Mouse (Mus musculus) liver, embryonic 13.5 days (tissue): ENCODE results near the gene Arv1. TPM values are rescaled to one million over a fixed set of nuclear protein-coding genes. Genes with fewer than 3 reads are reported as not detected.

Experiments used
- ATAC-seq: fragments of 200-750 bp; cut with Nextera tagmentation; 2 replicates; pipeline ENCODE4 v1.8.0; 2017; ENCODE audit warnings: low read depth, mild to moderate bottlenecking, moderate number of reproducible peaks, moderate library complexity
- DNase-seq: peaks from one replicate; pipeline ENCODE4 v3.0.0; 2022
- H3K27ac ChIP-seq: fragments of 300-500 bp; sonication (generic); 2 replicates; pipeline ENCODE4 v1.5.1; 2015; ENCODE audit warnings: moderate library complexity, mild to moderate bottlenecking, inconsistent platforms
- H3K27me3 ChIP-seq: fragments of 300-500 bp; sonication (generic); 2 replicates; pipeline ENCODE4 v1.6.1; 2015; ENCODE audit warnings: mild to moderate bottlenecking, inconsistent platforms
- H3K36me3 ChIP-seq: fragments of 300-500 bp; sonication (generic); 2 replicates; pipeline ENCODE4 v1.6.1; 2015; ENCODE audit warnings: mild to moderate bottlenecking, inconsistent platforms
- H3K4me1 ChIP-seq: fragments of 300-500 bp; sonication (generic); replicated peaks from 2 replicates; pipeline ENCODE4 v1.6.1; 2015; ENCODE audit warnings: inconsistent platforms
- H3K4me2 ChIP-seq: fragments of 300-500 bp; sonication (generic); 2 replicates; pipeline ENCODE4 v1.6.1; 2015; ENCODE audit warnings: inconsistent platforms, mild to moderate bottlenecking, moderate library complexity
- H3K4me3 ChIP-seq: fragments of 300-500 bp; sonication (generic); replicated peaks from 2 replicates; pipeline ENCODE4 v1.5.1; 2015; ENCODE audit warnings: mild to moderate bottlenecking, inconsistent platforms
- H3K9ac ChIP-seq: fragments of 300-500 bp; sonication (generic); 2 replicates; pipeline ENCODE4 v1.6.1; 2015; ENCODE audit warnings: mild to moderate bottlenecking, inconsistent platforms
- H3K9me3 ChIP-seq: fragments of 300-500 bp; sonication (generic); replicated peaks from 2 replicates; pipeline ENCODE4 v1.6.1; 2016; ENCODE audit warnings: inconsistent platforms
- WGBS: fragments of 180-500 bp; shearing (Covaris S2); methylation state at CpG from one replicate; pipeline ENCODE4 v1.1.7; 2015; ENCODE audit not compliant: insufficient replicate concordance; 5-methylcytosine and 5-hydroxymethylcytosine counted together
- polyA plus RNA-seq: library from polyadenylated mRNA; unstranded; fragments of >200 nt; fragmentation: Nextera tagmentation; extraction: Ambion mirVana; gene quantifications from 2 replicates; pipeline ENCODE4 v1.2.1, GENCODE M21; 2015

The Arv1 gene
- polyA plus RNA-seq, 1 experiment from 2014 or later = 8.3 TPM

DNA sequence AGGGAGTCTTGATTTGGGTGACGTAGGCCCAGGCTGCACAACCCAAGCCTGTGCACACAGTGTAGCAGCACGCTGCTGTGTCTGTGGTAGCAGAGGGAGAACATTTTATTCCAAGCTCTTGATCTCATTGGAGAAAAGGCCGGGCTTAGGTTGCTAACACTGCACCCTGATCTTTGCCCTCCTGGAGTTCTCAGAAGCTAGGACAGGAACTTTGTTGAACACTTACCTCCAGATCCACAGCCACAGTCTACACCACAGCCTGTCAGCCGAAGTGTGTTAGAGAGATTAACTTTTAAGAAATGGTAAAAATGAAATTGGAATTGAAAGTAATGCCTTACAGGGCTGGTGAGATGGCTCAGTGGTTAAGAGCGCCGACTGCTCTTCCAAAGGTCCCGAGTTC is 2.4 kb downstream of the Arv1 start:
- Histone ChIP-seq H3K27me3 (no peaks in the 10 kb centered on the region), H3K36me3 (peaks cover 32% of the 10 kb centered on the region), H3K9me3 (no peaks in the 10 kb centered on the region), H3K4me2 (no peak overlapping the region), H3K4me3 (no peak overlapping the region), H3K4me1 (peaks cover 39% of the 10 kb centered on the region), H3K9ac (no peak overlapping the region), H3K27ac (no peak overlapping the region)
- ATAC-seq (no peak), DNase-seq (no peak)
- 82% methylated on average over 7 of the region's 7 CpGs for WGBS

DNA sequence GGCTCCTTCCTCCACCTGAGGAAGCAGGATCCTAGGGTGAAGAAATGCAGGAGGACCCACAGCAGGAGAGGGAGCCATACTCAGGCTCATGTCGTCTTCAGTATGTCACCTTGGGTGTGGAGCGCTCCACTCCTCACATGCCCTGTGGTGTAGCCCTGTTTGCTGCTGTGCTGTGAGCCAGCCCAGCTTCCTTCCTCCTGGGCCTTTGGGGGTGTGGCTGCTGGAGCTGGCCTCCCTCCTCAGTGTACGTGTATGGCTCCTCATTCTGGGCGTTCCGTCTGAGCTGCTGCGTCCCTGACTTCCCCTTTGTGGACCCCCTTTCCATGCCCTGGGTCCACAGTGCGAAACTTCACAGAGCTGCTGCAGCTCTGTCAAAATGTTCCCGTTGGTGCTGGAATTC is 10.9 kb downstream of the Arv1 start:
- no peak overlapping the region for H3K4me3 ChIP-seq
- no peaks in the 10 kb centered on the region; the same call in 1 of the 2 replicates for H3K9me3 ChIP-seq
- no peak for DNase-seq
- no peak overlapping the region for H3K9ac ChIP-seq
- H3K4me1 ChIP-seq = no peaks in the 10 kb centered on the region
- WGBS = 62% methylated on average over 8 of the region's 8 CpGs
- no peak for ATAC-seq
- no peaks in the 10 kb centered on the region for H3K27me3 ChIP-seq
- no peak overlapping the region for H3K27ac ChIP-seq
- H3K36me3 ChIP-seq = peaks cover 70% of the 10 kb centered on the region
- no peak overlapping the region for H3K4me2 ChIP-seq

DNA sequence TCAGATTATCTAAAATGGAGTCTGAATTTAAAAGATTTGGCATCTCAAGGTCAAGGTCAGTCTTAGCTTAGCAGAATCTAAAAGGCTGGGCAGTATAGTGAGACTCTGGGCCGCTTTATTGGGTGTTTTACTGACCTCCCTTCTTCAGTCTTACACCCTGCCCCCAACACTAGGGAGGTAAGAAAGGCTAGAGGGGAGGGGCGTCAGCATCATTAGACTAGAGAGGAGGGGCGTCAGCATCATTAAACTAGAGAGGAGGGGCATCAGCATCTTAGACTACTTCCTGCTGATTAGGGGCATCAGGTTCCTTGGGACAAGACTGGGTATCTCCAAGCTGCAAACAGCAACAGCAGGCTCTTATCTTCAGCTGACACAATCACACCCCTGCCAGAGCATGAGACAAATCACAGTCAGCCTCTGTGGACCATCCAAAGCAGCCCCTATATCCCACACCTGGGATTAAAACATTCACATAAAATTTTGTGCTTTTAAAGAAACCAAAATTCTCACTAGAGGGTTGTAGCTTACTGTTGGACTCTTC is 13.5 kb downstream of the Arv1 start:
- 62% methylated on average over 3 of the region's 3 CpGs for WGBS
- Histone ChIP-seq H3K27ac (no peak overlapping the region), H3K27me3 (no peaks in the 10 kb centered on the region), H3K4me3 (no peak overlapping the region), H3K9ac (no peak overlapping the region), H3K4me1 (no peaks in the 10 kb centered on the region), H3K9me3 (no peaks in the 10 kb centered on the region; the same call in 1 of the 2 replicates), H3K4me2 (no peak overlapping the region), H3K36me3 (peaks cover 50% of the 10 kb centered on the region)
- ATAC-seq (no peak), DNase-seq (no peak)

DNA sequence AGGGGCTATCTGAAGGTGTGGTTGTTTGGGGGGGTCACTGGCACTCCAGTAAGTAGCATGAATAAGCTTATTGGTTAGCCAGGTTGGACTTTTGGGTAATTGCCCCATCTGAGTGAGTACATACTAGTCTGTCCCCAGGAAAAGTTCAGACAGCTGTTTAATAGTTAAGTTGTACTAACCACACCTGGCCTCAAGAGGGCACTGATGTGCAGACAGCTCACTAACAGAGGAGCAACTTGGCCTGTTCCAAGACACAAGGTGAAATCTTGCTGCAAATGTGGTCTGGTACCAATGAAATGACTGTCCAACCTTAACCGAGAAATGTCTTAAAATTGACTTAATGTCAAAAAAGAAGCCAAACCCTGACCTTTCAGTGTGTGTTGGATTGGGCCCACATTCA is 17.3 kb downstream of the Arv1 start:
- Histone ChIP-seq H3K4me2 (no peak overlapping the region), H3K27ac (no peak overlapping the region), H3K4me3 (no peak overlapping the region), H3K36me3 (peaks cover 20% of the 10 kb centered on the region), H3K4me1 (peaks cover 11% of the 10 kb centered on the region; the same call in 1 of the 2 replicates), H3K27me3 (no peaks in the 10 kb centered on the region), H3K9me3 (no peaks in the 10 kb centered on the region; the same call in 1 of the 2 replicates), H3K9ac (no peak overlapping the region)
- no peak for DNase-seq
- no peak for ATAC-seq
- WGBS = 63% methylated on average over 1 of the region's 1 CpGs

DNA sequence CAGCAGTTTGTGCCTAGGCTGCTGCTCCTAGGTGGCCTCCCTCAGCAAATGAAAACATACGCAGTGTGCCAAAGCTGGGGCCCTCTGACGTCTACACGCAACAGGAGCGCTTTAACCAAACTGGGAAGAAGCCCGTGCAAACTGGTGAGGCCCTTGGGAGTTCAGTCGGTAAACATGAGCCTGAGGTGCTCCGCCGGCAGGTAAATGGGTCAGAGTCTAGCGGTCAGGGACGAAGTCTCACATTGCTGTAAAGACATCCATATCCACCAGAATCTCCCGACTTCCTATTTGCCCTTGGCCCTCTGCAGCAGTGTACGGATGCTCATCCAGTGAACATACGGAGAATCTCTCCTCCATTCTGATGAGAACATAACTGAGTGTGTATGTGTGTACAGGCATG is 24.7 kb downstream of the Arv1 start:
- Histone ChIP-seq H3K4me1 (peaks cover 52% of the 10 kb centered on the region), H3K9me3 (no peaks in the 10 kb centered on the region), H3K4me3 (no peak overlapping the region), H3K36me3 (no peaks in the 10 kb centered on the region), H3K4me2 (no peak overlapping the region), H3K9ac (no peak overlapping the region), H3K27me3 (peaks cover 28% of the 10 kb centered on the region), H3K27ac (no peak overlapping the region)
- DNase-seq = no peak
- ATAC-seq = no peak
- 60% methylated on average over 13 of the region's 13 CpGs for WGBS

DNA sequence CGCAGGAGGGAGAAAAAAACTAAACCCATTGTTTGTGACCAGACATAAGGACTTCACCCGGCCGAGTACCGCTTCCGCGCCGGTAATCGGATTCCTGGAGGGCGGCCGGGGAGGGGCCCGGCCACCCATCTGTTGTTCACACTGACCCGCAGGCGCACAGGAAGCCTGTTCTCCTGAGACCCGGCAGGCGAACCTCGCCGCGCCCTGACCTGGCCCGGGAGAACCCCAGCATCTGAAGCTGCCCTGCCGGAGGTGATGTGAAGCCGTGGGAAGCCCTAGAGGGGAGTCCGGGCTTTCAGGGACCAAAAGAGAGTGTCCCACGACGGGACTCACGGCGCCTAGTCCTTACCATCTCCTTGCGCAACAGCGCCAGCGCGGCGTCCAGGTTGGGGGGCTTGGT is 29.3 kb downstream of the Arv1 start:
- H3K9ac ChIP-seq = peak overlapping the region; percentile 49
- peak overlapping the region; percentile 76 for H3K4me2 ChIP-seq
- H3K36me3 ChIP-seq = no peaks in the 10 kb centered on the region
- peak overlapping the region; percentile 63 for H3K4me3 ChIP-seq
- ATAC-seq (no peak), DNase-seq (no peak)
- H3K27ac ChIP-seq = no peak overlapping the region
- 2% methylated on average over 31 of the region's 31 CpGs for WGBS
- no peaks in the 10 kb centered on the region for H3K9me3 ChIP-seq
- peaks cover 64% of the 10 kb centered on the region for H3K27me3 ChIP-seq
- peaks cover 52% of the 10 kb centered on the region for H3K4me1 ChIP-seq

DNA sequence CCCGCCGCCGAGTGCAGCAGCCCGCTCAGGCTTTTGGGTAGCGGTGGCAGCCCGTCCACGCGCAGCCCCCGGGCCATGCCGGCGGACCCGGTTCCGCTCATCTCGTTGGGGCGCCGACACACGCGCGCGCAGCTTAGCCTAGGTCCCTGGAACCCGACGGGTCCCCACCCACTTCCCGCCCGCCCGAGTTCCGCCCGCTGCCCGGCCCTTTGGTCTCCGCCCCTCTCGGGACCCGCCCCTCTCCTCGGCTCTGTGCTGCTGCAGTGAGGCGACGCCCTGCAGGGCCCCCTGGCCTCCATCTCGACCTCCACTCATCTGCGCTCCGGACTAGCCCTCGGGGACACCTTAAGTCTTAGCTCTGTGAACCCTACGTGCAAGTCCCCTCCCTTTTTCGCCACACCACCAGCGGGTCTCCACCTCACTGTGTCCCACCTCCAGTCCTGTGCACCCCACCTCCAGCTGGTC is 29.8 kb downstream of the Arv1 start, which contains the start of gene Fam89a:
TSS of gene Fam89a (minus strand) at position 124 of the 465 bp plus-strand sequence.
- 1% methylated on average over 29 of the region's 41 CpGs for WGBS
- peak within 1 kb of the TSS; percentile 63 for H3K4me3 ChIP-seq
- H3K27ac ChIP-seq = no peak within 1 kb of the TSS

DNA sequence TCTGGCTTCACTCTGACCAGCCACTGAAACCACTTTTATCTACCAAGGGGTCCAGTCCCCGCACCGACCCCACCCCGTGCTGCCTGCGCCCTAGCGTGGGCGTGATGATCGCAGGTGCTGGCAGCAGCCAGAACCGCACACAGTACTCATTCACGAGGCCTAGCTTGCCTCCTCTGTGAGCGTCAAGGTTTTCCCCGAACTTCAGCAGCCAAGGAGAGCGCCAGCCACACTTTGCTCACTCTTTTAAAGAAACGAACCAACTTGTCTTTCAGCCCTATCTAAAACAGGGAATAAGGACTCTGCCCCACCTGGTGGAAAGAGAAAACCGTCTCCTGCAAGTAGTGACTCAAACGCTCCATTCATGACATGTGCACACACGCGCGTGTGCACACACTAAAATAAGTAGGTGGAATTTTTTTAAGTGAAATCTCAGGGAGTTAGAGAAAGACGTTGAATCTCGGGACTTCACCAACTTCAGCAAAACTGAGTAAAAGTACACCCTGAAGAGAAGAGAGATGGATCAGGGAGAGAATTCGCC is 30.5 kb downstream of the Arv1 start:
- peak overlapping the region; percentile 76 for H3K4me2 ChIP-seq
- H3K9me3 ChIP-seq = no peaks in the 10 kb centered on the region
- H3K36me3 ChIP-seq = no peaks in the 10 kb centered on the region
- no peak for DNase-seq
- peaks cover 52% of the 10 kb centered on the region for H3K4me1 ChIP-seq
- no peak overlapping the region for H3K4me3 ChIP-seq
- WGBS = 38% methylated on average over 21 of the region's 21 CpGs
- H3K27ac ChIP-seq = no peak overlapping the region
- H3K9ac ChIP-seq = no peak overlapping the region
- H3K27me3 ChIP-seq = peaks cover 68% of the 10 kb centered on the region
- no peak for ATAC-seq

More for the DNA sequence above, 29.8 kb downstream of the Arv1 start, which contains the start of gene Fam89a:
- DNase-seq = peak; percentile 42
- peak within 1 kb of the TSS; percentile 76 for H3K4me2 ChIP-seq
- peaks cover 50% of the 10 kb centered on the region for H3K4me1 ChIP-seq
- peaks cover 66% of the 10 kb centered on the region for H3K27me3 ChIP-seq
- peak; percentile 80 for ATAC-seq
- H3K36me3 ChIP-seq = no peaks in the 10 kb centered on the region
- H3K9me3 ChIP-seq = no peaks in the 10 kb centered on the region
- H3K9ac ChIP-seq = peak within 1 kb of the TSS; percentile 49

DNA sequence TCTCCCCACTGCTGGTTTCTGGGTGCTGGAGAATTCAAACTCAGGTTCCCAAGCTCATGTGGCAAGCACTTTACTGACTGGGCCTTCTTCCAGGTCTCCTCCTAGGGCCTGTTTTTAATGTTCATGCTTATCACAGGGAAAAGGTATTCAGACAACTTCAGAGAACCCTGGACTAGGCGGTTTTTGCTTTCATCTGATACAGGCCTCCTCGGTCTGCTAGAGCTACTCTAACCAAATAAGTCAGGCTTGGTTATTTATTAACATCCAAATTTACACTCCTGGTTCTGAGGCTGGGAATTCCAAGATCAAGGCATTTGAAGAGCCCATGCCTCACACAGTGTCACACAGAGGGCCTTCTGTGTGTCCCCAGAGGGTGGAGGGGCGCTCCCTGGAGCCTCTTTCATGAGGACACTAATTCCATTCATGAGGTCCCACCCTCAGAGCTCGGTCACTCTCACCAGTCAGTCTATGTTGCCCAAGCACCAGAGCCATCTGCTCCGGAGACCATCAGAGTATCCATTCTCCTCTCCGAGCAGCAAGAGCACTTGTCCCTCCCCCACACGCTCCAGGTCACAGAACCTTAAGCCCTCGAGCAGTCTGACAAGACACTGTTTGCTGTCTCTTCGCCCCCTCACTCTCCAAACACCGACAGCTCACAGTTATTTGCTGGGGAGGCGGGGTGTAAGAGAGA is 32.3 kb downstream of the Arv1 start:
- Histone ChIP-seq H3K36me3 (no peaks in the 10 kb centered on the region), H3K27ac (peak overlapping the region; percentile 56), H3K27me3 (peaks cover 64% of the 10 kb centered on the region), H3K4me3 (no peak overlapping the region), H3K4me2 (peak overlapping the region; percentile 15; the same call in 1 of the 2 replicates), H3K9me3 (no peaks in the 10 kb centered on the region), H3K4me1 (peaks cover 52% of the 10 kb centered on the region), H3K9ac (no peak overlapping the region)
- DNase-seq = no peak
- peak; percentile 30; the same call in 1 of the 2 replicates for ATAC-seq
- WGBS = 21% methylated on average over 11 of the region's 11 CpGs

DNA sequence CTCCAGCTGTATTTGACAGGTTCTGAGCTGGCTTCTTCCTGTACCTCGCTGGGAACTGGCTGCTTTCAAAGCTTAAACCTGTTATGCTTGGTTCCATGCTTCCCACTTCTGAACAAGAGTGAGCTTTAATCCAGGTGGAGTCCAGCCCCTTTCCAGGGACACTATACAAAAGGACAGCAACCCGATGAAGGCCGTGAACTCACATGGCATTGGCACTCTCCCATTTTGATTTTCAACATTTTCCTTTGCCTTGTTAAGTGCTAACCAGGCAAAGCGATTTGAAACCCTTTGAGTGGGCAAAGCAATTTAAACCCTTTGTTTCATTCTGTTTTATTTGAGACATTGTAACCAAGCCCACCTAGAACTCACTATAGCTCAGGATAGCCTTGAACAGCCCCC is 32.9 kb downstream of the Arv1 start:
- Histone ChIP-seq H3K9me3 (no peaks in the 10 kb centered on the region), H3K4me3 (no peak overlapping the region), H3K9ac (no peak overlapping the region), H3K36me3 (no peaks in the 10 kb centered on the region), H3K4me2 (no peak overlapping the region), H3K27ac (peak overlapping the region; percentile 56; the same call in 1 of the 2 replicates), H3K4me1 (peaks cover 52% of the 10 kb centered on the region), H3K27me3 (peaks cover 59% of the 10 kb centered on the region)
- DNase-seq (no peak), ATAC-seq (no peak)
- 34% methylated on average over 4 of the region's 4 CpGs for WGBS

DNA sequence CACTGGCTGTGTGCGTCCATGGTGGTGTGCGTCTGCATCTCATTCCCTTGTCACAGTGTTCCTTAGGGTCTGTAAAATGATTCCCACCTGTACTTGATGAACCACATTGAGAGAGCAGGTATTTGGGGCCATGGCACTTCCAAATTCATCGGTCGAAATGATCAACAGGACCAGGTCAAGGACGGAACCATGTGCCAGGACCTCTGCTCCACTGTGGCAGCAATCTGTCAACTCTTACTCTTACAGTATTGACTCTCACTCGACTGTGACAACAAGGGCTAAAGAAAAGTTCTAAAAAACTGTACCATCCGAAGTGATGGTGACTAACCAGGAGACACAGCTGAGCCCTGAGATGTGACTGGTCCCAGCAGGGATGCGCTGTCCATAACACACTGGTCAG is 33.5 kb downstream of the Arv1 start:
- Histone ChIP-seq H3K9ac (no peak overlapping the region), H3K36me3 (no peaks in the 10 kb centered on the region), H3K4me2 (no peak overlapping the region), H3K27me3 (peaks cover 52% of the 10 kb centered on the region), H3K27ac (0 out of 2 replicates have a peak overlapping the region, but pooled peaks have one; percentile 56), H3K4me1 (peaks cover 47% of the 10 kb centered on the region), H3K4me3 (no peak overlapping the region), H3K9me3 (no peaks in the 10 kb centered on the region)
- ATAC-seq (no peak), DNase-seq (no peak)
- WGBS = 59% methylated on average over 8 of the region's 8 CpGs
